Mouse (Mus musculus) bone marrow, adult 2 months (tissue): Measurements from ENCODE around the gene Ssh3. TPM values are rescaled to one million over a fixed set of nuclear protein-coding genes. Genes with fewer than 3 reads are reported as not detected.
A peak's percentile ranks its signal among the peaks of the same experiment; 100 is the strongest.

ENCODE experiments used
- H3K27ac ChIP-seq: fragments of 200-500 bp; 2 replicates; pipeline ENCODE4 v1.5.1; 2012; ENCODE audit warnings: low read depth, mild to moderate bottlenecking, control low read depth, inconsistent platforms, low read length; ENCODE audit not compliant: control insufficient read depth, poor library complexity, insufficient read depth
- H3K4me1 ChIP-seq: fragments of 200-500 bp; 2 replicates; pipeline ENCODE4 v1.6.1; 2011; ENCODE audit warnings: low read length; ENCODE audit not compliant: control insufficient read depth, insufficient read depth
- H3K4me3 ChIP-seq: fragments of 200-500 bp; replicated peaks from 2 replicates; pipeline ENCODE3; 2011; ENCODE audit warnings: mild to moderate bottlenecking, low read depth, low read length, control low read depth; ENCODE audit not compliant: control insufficient read depth
- CTCF ChIP-seq: fragments of 200-500 bp; IDR thresholded peaks from 2 replicates; pipeline ENCODE4 v1.5.1; 2011; ENCODE audit warnings: low read length, control low read depth; ENCODE audit not compliant: control insufficient read depth, insufficient read depth
- POLR2A ChIP-seq: fragments of 200-500 bp; IDR thresholded peaks from 2 replicates; pipeline ENCODE4 v1.6.1; 2011; ENCODE audit warnings: low read depth, mild to moderate bottlenecking, control low read depth, low read length, borderline replicate concordance; ENCODE audit not compliant: control insufficient read depth
- WGBS: fragments of 180-500 bp; shearing (Covaris S2); methylation state at CpG from one replicate; pipeline ENCODE4 v1.1.7; 2018; 5-methylcytosine and 5-hydroxymethylcytosine counted together
- polyA plus RNA-seq: library from polyadenylated mRNA; stranded (reverse); fragments of >200 nt; gene quantifications from 2 replicates; pipeline ENCODE4 v1.2.4, GENCODE M21; 2011; ENCODE audit warnings: low replicate concordance; ENCODE audit not compliant: missing spikeins, insufficient read depth, insufficient read length

Ssh3 gene
- polyA plus RNA-seq, 1 experiment = 20.7 TPM

GRCm38 (mm10) chr19:4299126-4299525 lies 30.1 kb upstream of the Ssh3 start:
- Histone ChIP-seq H3K4me1 (peaks cover 31% of the 10 kb centered on the region), H3K4me3 (peak overlapping the region; percentile 32), H3K27ac (peak overlapping the region; percentile 87)
- TF ChIP-seq CTCF (no peak), POLR2A (no peak)
- WGBS = 53% methylated on average over 7 of the region's 7 CpGs

GRCm38 (mm10) chr19:4298322-4299121 lies 29.5 kb upstream of the Ssh3 start:
- WGBS = 42% methylated on average over 17 of the region's 17 CpGs
- peak overlapping the region; percentile 30 for H3K4me3 ChIP-seq
- peak overlapping the region; percentile 87 for H3K27ac ChIP-seq
- H3K4me1 ChIP-seq = peaks cover 36% of the 10 kb centered on the region
- TF ChIP-seq CTCF (peak; percentile 25; the same call in 1 of the 2 replicates), POLR2A (no peak)

DNA sequence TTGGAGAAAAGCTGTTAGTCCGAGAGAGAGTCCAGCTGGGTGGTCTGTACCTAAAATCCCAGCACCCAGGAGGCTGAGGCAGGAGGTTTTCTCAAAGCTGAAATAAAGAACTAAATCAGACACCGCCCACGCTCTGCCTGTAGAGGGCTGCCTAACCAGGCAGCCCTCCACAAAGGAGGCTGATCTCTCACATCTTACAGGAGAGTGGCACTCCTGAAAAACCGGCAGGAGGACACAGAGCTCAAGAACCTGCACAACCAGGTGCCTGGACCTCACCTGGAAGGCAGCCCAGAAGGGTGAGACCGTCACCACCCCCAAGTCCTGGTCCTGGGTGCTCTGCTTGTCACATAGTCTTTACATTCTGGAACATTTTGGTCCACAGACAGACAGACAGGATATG lies 28.9 kb upstream of the Ssh3 start:
- H3K4me3 ChIP-seq = peak overlapping the region; percentile 13
- H3K27ac ChIP-seq = peak overlapping the region; percentile 73
- peaks cover 38% of the 10 kb centered on the region for H3K4me1 ChIP-seq
- 49% methylated on average over 5 of the region's 5 CpGs for WGBS
- TF ChIP-seq POLR2A = no peak
- peak; percentile 18; the same call in 1 of the 2 replicates for TF ChIP-seq CTCF

DNA sequence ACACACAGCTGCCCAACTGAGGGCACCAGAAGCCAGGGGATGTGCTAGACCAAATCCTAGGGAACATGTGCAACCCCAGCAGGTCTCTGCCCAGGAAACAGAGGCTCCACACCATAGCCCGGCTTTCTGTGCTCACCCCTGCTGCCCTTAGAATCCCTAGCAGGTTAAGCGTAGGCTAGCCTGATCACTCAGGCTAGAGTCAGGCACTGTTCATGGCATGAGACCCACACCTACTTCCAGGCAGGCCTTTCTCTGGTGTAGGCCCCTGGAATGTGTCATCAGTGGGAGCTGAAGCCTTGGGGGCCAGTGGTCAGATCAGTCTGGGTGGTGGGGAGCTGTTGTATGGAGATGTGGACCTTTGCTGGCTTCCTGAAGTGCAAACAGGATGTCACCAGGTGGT lies 27.6 kb upstream of the Ssh3 start:
- 37% methylated on average over 2 of the region's 2 CpGs for WGBS
- peaks cover 37% of the 10 kb centered on the region for H3K4me1 ChIP-seq
- no peak overlapping the region for H3K4me3 ChIP-seq
- peak overlapping the region; percentile 95 for H3K27ac ChIP-seq
- TF ChIP-seq CTCF = no peak
- no peak for TF ChIP-seq POLR2A

DNA sequence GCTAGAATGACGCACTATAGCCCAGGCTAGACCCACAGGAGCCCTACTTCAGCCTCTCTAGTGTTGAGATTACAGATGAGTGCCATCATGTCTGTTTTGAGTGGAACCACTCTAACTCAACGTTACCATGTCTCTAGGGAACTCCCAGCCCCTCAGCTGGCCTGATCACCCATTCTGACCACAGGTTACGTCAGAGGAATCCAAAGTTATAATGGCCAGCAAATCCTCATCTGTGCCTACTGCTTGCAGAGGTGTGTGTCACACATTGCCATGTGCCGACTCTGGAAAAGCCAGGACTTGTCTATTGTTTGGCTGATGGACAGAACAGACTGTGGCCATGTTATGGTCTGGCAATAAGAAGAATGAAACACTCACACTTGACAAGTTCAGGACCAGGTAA lies 26.4 kb upstream of the Ssh3 start:
- H3K4me1 ChIP-seq = peaks cover 34% of the 10 kb centered on the region
- TF ChIP-seq CTCF = no peak
- TF ChIP-seq POLR2A = no peak
- WGBS = 47% methylated on average over 4 of the region's 4 CpGs
- peak overlapping the region; percentile 95 for H3K27ac ChIP-seq
- no peak overlapping the region for H3K4me3 ChIP-seq

- 11% methylated on average over 14 of the region's 14 CpGs for WGBS
- peak; percentile 23; the same call in 1 of the 2 replicates for TF ChIP-seq CTCF
- TF ChIP-seq POLR2A = peak; percentile 32; the same call in 1 of the 2 replicates
- H3K27ac ChIP-seq = peak overlapping the region; percentile 95
- H3K4me3 ChIP-seq = peak overlapping the region; percentile 20
- H3K4me1 ChIP-seq = peaks cover 32% of the 10 kb centered on the region
These were observed 25.6 kb upstream of the Ssh3 start for GRCm38 (mm10) chr19:4294381-4295097.

- TF ChIP-seq POLR2A = no peak
- no peak for TF ChIP-seq CTCF
- H3K4me3 ChIP-seq = no peak overlapping the region
- WGBS = 86% methylated on average over 11 of the region's 11 CpGs
These were observed 22.2 kb upstream of the Ssh3 start for GRCm38 (mm10) chr19:4291161-4291560.

DNA sequence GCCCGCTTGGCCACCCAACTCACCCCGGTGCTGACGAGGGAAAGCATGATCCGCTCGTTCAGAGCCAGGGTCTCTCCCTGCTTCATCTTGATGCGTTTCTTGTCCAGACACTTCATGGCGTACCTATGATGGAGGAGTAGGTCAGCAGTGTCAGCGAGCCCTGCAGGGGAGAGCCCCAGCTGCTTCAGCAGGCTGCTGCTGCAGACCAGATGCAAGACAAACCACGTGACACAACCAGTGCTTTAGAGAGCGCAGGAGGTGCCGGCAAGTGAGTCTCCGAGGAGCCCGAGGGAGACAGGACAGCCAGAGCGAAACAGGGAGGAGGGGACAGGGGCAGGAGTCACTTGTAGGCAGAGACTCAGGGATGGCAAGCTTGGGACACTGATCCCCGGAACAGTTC lies 21.8 kb upstream of the Ssh3 start:
- Histone ChIP-seq H3K4me1 (peaks cover 15% of the 10 kb centered on the region), H3K27ac (no peak overlapping the region), H3K4me3 (no peak overlapping the region)
- 91% methylated on average over 15 of the region's 15 CpGs for WGBS
- TF ChIP-seq POLR2A = no peak
- TF ChIP-seq CTCF = no peak

More at GRCm38 (mm10) chr19:4291161-4291560, 22.2 kb upstream of the Ssh3 start:
- H3K4me1 ChIP-seq = peaks cover 16% of the 10 kb centered on the region
- H3K27ac ChIP-seq = no peak overlapping the region; the same call in 1 of the 2 replicates

DNA sequence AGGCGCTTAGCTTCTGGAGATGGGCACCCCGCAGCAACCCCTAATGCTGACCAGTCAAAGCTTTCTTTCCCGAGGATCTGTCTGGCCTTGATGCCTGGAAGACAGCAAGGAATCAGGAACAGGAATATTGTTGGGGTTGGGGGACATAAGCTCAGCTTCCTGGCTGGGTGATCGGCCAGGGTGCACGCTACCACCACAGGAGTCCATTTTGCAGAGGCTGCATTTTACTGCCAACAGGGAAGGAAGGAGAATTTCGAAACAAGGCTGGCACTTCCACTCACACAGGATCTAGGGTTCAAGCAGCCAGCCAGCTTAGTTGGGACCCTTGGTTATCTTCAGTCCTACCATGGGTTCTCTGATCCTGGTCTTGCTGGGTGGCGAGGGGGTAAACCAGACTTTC lies 14.7 kb upstream of the Ssh3 start:
- H3K4me1 ChIP-seq = peaks cover 11% of the 10 kb centered on the region
- 3% methylated on average over 7 of the region's 7 CpGs for WGBS
- TF ChIP-seq CTCF = no peak
- no peak for TF ChIP-seq POLR2A
- peak overlapping the region; percentile 82 for H3K27ac ChIP-seq
- peak overlapping the region; percentile 80 for H3K4me3 ChIP-seq
